Mouse (Mus musculus): ENCODE data around the gene Prkar1b.

DNA sequence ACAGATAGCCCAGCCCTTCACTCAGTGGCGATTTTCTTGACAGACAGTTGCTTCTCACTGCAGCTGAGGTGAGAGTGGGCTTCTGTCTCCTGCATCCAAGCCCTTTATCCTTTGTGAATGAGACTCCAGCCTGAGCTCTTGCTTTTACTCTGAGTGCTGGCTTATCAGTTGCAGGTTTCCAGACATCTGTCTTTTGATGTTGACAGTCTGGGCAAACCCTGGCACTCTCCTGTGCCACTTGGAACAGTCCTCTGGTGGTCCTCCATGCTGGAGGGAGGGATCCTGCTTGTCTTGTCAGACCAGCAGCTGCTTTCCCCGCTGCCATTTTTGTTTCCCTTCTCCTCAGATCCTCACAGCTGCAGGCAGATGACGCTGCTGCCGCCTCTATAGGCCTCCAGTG is 22.1 kb upstream of the Prkar1b start:
- TF ChIP-seq CTCF (conservative IDR thresholded peaks at IDR 0.05; ENCODE audit: low read length) (no peak), NANOG (IDR thresholded peaks at IDR 0.05; ENCODE audit: borderline replicate concordance, low read length) (no peak), POU5F1 (IDR thresholded peaks at IDR 0.05; ENCODE audit: borderline replicate concordance, low read length) (no peak)
